Mouse (Mus musculus) gonadal fat pad, adult 2 months (tissue): ENCODE data around the gene Otulin. TPM values are rescaled to one million over a fixed set of nuclear protein-coding genes. Genes with fewer than 3 reads are reported as not detected.

ENCODE experiments used
- DNase-seq: peaks from one replicate; pipeline ENCODE4 v3.0.0-alpha.2; 2012; ENCODE audit warnings: low read depth
- polyA plus RNA-seq: library from polyadenylated mRNA; depleted of rRNA; stranded (reverse); fragments of >200 nt; gene quantifications from 2 replicates; pipeline ENCODE4 v1.2.3, GENCODE M21; 2012

Otulin gene
- polyA plus RNA-seq, 1 experiment = 38.7 TPM

GRCm38 (mm10) chr15:27616159-27616558 lies 14.3 kb downstream of the Otulin start:
- DNase-seq = peak; percentile 56

GRCm38 (mm10) chr15:27613255-27613654 lies 17.2 kb downstream of the Otulin start:
- no peak for DNase-seq

- DNase-seq = no peak
Measured at GRCm38 (mm10) chr15:27612533-27613221, 17.8 kb downstream of the Otulin start.

GRCm38 (mm10) chr15:27609554-27609953 lies 20.9 kb downstream of the Otulin start:
- DNase-seq = no peak

- no peak for DNase-seq
Measured at GRCm38 (mm10) chr15:27605252-27605651, 25.2 kb downstream of the Otulin start.

GRCm38 (mm10) chr15:27604558-27604957 lies 25.9 kb downstream of the Otulin start:
- no peak for DNase-seq

GRCm38 (mm10) chr15:27600524-27600923 lies 30.0 kb downstream of the Otulin start:
- no peak for DNase-seq

GRCm38 (mm10) chr15:27598786-27599385 lies 31.6 kb downstream of the Otulin start:
- DNase-seq = no peak

GRCm38 (mm10) chr15:27597516-27597915 lies 33.0 kb downstream of the Otulin start:
- no peak for DNase-seq

GRCm38 (mm10) chr15:27596463-27597140 lies 33.9 kb downstream of the Otulin start:
- DNase-seq = no peak

GRCm38 (mm10) chr15:27595560-27595959 lies 34.9 kb downstream of the Otulin start:
- no peak for DNase-seq

GRCm38 (mm10) chr15:27594973-27595372 lies 35.5 kb downstream of the Otulin start:
- DNase-seq = no peak

GRCm38 (mm10) chr15:27593717-27594116 lies 36.8 kb downstream of the Otulin start:
- no peak for DNase-seq

- DNase-seq = no peak
Measured at GRCm38 (mm10) chr15:27592620-27593320, 37.7 kb downstream of the Otulin start.

- no peak for DNase-seq
Measured at GRCm38 (mm10) chr15:27590812-27591211, 39.7 kb downstream of the Otulin start.

GRCm38 (mm10) chr15:27588087-27588826 lies 42.2 kb downstream of the Otulin start:
- DNase-seq = no peak

- no peak for DNase-seq
Measured at GRCm38 (mm10) chr15:27586093-27586480, 44.4 kb downstream of the Otulin start.

GRCm38 (mm10) chr15:27585466-27586092 lies 44.9 kb downstream of the Otulin start:
- no peak for DNase-seq

- no peak for DNase-seq
Measured at GRCm38 (mm10) chr15:27583620-27584019, 46.9 kb downstream of the Otulin start.

- no peak for DNase-seq
Measured at GRCm38 (mm10) chr15:27583042-27583441, 47.5 kb downstream of the Otulin start.

GRCm38 (mm10) chr15:27582428-27582827 lies 48.1 kb downstream of the Otulin start:
- no peak for DNase-seq
